Mouse (Mus musculus) cerebellum, postnatal 10 days (tissue): Measurements from ENCODE around the gene Gpr3.

Experiments
- DNase-seq, 2 experiments: peaks; one replicate each; pipeline ENCODE4 v3.0.0; 2021; ENCODE audit warnings: mixed read lengths in 2 of 2

Gene Gpr3

GRCm38 (mm10) chr4:133169237-133170055, 42.9 kb downstream of the Gpr3 start:
- DNase-seq: no peak

GRCm38 (mm10) chr4:133166773-133167172, 45.6 kb downstream of the Gpr3 start:
- no peak for DNase-seq

- DNase-seq: no peak
Observed at GRCm38 (mm10) chr4:133162196-133162595, 50.1 kb downstream of the Gpr3 start.

GRCm38 (mm10) chr4:133160821-133161220, 51.5 kb downstream of the Gpr3 start:
- DNase-seq: no peak

- DNase-seq: no peak
Observed at GRCm38 (mm10) chr4:133160211-133160610, 52.1 kb downstream of the Gpr3 start.

- DNase-seq: no peak
Observed at GRCm38 (mm10) chr4:133159646-133160045, 52.7 kb downstream of the Gpr3 start.
